Mouse (Mus musculus): ENCODE results near the gene Gm5431. TPM values are rescaled to one million over a fixed set of nuclear protein-coding genes. Genes with fewer than 3 reads are reported as not detected.

The Gm5431 gene
- polyA plus RNA-seq, 1 experiment from 2014 or later, result not detected

- no peaks in the 10 kb centered on the region for H3K36me3 ChIP-seq (ENCODE audit: control insufficient read depth, insufficient read depth, low read length)
- H3K9ac ChIP-seq (ENCODE audit: low read length), result no peak overlapping the region
- H3K27me3 ChIP-seq (ENCODE audit: control insufficient read depth, insufficient read depth, low read length), result no peaks in the 10 kb centered on the region
- H3K4me1 ChIP-seq (ENCODE audit: control insufficient read depth, insufficient read depth, low read length), result 0 out of 2 replicates have a peak, but pooled peaks cover 3% of the 10 kb centered on the region
- H3K4me2 ChIP-seq (ENCODE audit: low read depth), result no peak overlapping the region
- H3K27ac ChIP-seq (ENCODE audit: low read depth, low read length), result no peak overlapping the region
- peak; percentile 48 for ATAC-seq (ENCODE audit: insufficient read depth, low FRiP score, low TSS enrichment)
- H3K4me3 ChIP-seq (ENCODE audit: low read depth, low read length), result no peak overlapping the region
- DNase-seq (ENCODE audit: low spot score), result peak; percentile 62
- H3K9me3 ChIP-seq (ENCODE audit: control insufficient read depth, low read length), result no peaks in the 10 kb centered on the region
- WGBS, result 2% methylated on average over 4 of the region's 4 CpGs
Measured at GRCm38 (mm10) chr11:48874465-48874864, 27.5 kb downstream of the Gm5431 start.

DNA sequence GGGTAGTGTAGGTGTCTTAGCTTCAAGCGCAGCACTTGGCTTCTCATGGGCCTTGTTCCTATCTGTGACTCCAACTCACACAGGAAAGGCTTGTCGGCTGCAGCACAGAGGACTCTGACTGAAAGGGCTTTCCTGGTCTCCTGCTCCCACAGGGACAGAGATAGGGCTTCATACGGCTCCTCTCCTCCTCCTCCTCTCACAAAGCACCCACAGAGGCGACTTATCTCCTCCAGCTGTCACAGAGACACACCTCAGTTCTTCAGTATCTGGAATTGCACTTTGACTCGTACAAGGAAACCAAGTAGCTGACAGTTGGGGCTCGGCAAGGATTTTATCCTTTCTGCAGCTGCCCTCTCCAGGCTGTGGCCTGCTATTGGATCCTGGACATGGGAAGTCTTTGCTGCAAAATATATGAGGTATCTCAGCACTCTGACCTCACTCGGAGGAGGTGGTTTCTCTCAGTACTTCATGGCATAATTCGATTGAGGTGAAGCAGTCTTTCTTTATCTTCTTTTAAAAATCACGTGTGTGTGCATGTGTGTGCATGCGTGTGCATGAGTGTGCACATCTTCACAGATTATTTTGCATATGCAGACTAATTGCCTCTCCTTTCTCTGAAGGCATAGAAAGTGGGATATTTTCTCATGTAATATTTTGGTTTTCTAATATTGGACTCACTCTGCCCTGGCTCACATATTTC is 28.3 kb downstream of the Gm5431 start:
- DNase-seq (ENCODE audit: low spot score) (no peak), ATAC-seq (ENCODE audit: insufficient read depth, low FRiP score, low TSS enrichment) (no peak)
- 77% methylated on average over 10 of the region's 10 CpGs for WGBS
- Histone ChIP-seq H3K4me2 (ENCODE audit: low read depth) (no peak overlapping the region), H3K27me3 (ENCODE audit: control insufficient read depth, insufficient read depth, low read length) (no peaks in the 10 kb centered on the region), H3K4me1 (ENCODE audit: control insufficient read depth, insufficient read depth, low read length) (0 out of 2 replicates have a peak, but pooled peaks cover 3% of the 10 kb centered on the region), H3K36me3 (ENCODE audit: control insufficient read depth, insufficient read depth, low read length) (no peaks in the 10 kb centered on the region), H3K4me3 (ENCODE audit: low read depth, low read length) (no peak overlapping the region), H3K9ac (ENCODE audit: low read length) (no peak overlapping the region), H3K9me3 (ENCODE audit: control insufficient read depth, low read length) (no peaks in the 10 kb centered on the region), H3K27ac (ENCODE audit: low read depth, low read length) (no peak overlapping the region)

DNA sequence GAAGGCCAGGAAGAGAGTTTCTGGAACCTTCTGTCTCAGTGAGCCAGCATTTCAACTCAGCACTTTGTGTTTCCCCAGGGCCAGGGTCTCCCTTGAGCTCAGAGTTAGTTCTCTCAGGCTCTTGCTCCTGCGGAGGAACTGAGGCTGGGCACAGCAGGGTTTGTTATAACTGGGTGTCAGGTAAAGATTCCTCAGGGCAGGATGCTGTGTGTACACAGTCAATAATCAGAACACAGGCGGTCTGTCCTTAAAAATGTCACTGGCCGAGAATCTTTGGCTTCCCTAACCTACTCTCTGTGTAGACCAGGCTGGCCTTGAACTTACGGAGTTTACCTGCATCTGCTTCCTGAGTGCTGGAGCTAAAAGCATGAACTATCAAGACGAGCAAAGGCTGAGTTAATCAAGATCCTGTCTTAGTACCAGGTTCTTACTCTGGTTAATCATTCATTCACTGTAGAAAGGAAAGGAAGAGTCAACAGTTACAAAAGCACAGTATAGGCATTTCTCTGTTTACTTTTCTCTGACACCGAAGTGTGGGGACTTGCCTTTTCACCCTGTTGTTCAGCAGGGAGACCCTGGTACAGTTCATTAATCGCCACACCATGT is 29.2 kb downstream of the Gm5431 start:
- H3K9me3 ChIP-seq (ENCODE audit: control insufficient read depth, low read length), result no peaks in the 10 kb centered on the region
- no peak overlapping the region for H3K4me2 ChIP-seq (ENCODE audit: low read depth)
- 0 out of 2 replicates have a peak, but pooled peaks cover 3% of the 10 kb centered on the region for H3K4me1 ChIP-seq (ENCODE audit: control insufficient read depth, insufficient read depth, low read length)
- H3K27ac ChIP-seq (ENCODE audit: low read depth, low read length), result no peak overlapping the region
- no peak for DNase-seq (ENCODE audit: low spot score)
- H3K4me3 ChIP-seq (ENCODE audit: low read depth, low read length), result no peak overlapping the region
- H3K27me3 ChIP-seq (ENCODE audit: control insufficient read depth, insufficient read depth, low read length), result no peaks in the 10 kb centered on the region
- ATAC-seq (ENCODE audit: insufficient read depth, low FRiP score, low TSS enrichment), result no peak
- no peak overlapping the region for H3K9ac ChIP-seq (ENCODE audit: low read length)
- no peaks in the 10 kb centered on the region for H3K36me3 ChIP-seq (ENCODE audit: control insufficient read depth, insufficient read depth, low read length)
- 82% methylated on average over 7 of the region's 7 CpGs for WGBS

- peak overlapping the region; percentile 0; the same call in 1 of the 2 replicates for H3K9ac ChIP-seq (ENCODE audit: low read length)
- WGBS, result 8% methylated on average over 17 of the region's 17 CpGs
- H3K4me3 ChIP-seq (ENCODE audit: low read depth, low read length), result peak overlapping the region; percentile 38
- DNase-seq (ENCODE audit: low spot score) (peak; percentile 35), ATAC-seq (ENCODE audit: insufficient read depth, low FRiP score, low TSS enrichment) (no peak)
- H3K4me1 ChIP-seq (ENCODE audit: control insufficient read depth, insufficient read depth, low read length), result 0 out of 2 replicates have a peak, but pooled peaks cover 3% of the 10 kb centered on the region
- no peaks in the 10 kb centered on the region for H3K36me3 ChIP-seq (ENCODE audit: control insufficient read depth, insufficient read depth, low read length)
- H3K27me3 ChIP-seq (ENCODE audit: control insufficient read depth, insufficient read depth, low read length), result no peaks in the 10 kb centered on the region
- peak overlapping the region; percentile 43 for H3K4me2 ChIP-seq (ENCODE audit: low read depth)
- H3K9me3 ChIP-seq (ENCODE audit: control insufficient read depth, low read length), result no peaks in the 10 kb centered on the region
- H3K27ac ChIP-seq (ENCODE audit: low read depth, low read length), result no peak overlapping the region
Measured at GRCm38 (mm10) chr11:48871817-48872541, 30.0 kb downstream of the Gm5431 start.

GRCm38 (mm10) chr11:48871201-48871772 is 30.7 kb downstream of the Gm5431 start, which contains the start of gene Irgm1:
Gene Irgm1, minus strand, starts transcription at chr11:48871683.
- Histone ChIP-seq H3K27ac (ENCODE audit: low read depth, low read length) (no peak within 1 kb of the TSS), H3K9me3 (ENCODE audit: control insufficient read depth, low read length) (no peaks in the 10 kb centered on the region), H3K4me2 (ENCODE audit: low read depth) (peak within 1 kb of the TSS; percentile 43), H3K27me3 (ENCODE audit: control insufficient read depth, insufficient read depth, low read length) (no peaks in the 10 kb centered on the region), H3K4me1 (ENCODE audit: control insufficient read depth, insufficient read depth, low read length) (0 out of 2 replicates have a peak, but pooled peaks cover 3% of the 10 kb centered on the region), H3K9ac (ENCODE audit: low read length) (peak within 1 kb of the TSS; percentile 54), H3K4me3 (ENCODE audit: low read depth, low read length) (peak within 1 kb of the TSS; percentile 38), H3K36me3 (ENCODE audit: control insufficient read depth, insufficient read depth, low read length) (no peaks in the 10 kb centered on the region)
- 2% methylated on average over 19 of the region's 19 CpGs for WGBS
- peak; percentile 48 for ATAC-seq (ENCODE audit: insufficient read depth, low FRiP score, low TSS enrichment)
- DNase-seq (ENCODE audit: low spot score), result peak; percentile 45

GRCm38 (mm10) chr11:48870781-48871180 is 31.2 kb downstream of the Gm5431 start:
- no peaks in the 10 kb centered on the region for H3K36me3 ChIP-seq (ENCODE audit: control insufficient read depth, insufficient read depth, low read length)
- ATAC-seq (ENCODE audit: insufficient read depth, low FRiP score, low TSS enrichment) (no peak), DNase-seq (ENCODE audit: low spot score) (no peak)
- WGBS, result 44% methylated on average over 7 of the region's 7 CpGs
- peak overlapping the region; percentile 54 for H3K9ac ChIP-seq (ENCODE audit: low read length)
- no peak overlapping the region for H3K27ac ChIP-seq (ENCODE audit: low read depth, low read length)
- H3K27me3 ChIP-seq (ENCODE audit: control insufficient read depth, insufficient read depth, low read length), result no peaks in the 10 kb centered on the region
- H3K4me3 ChIP-seq (ENCODE audit: low read depth, low read length), result peak overlapping the region; percentile 38
- no peaks in the 10 kb centered on the region for H3K9me3 ChIP-seq (ENCODE audit: control insufficient read depth, low read length)
- 0 out of 2 replicates have a peak, but pooled peaks cover 3% of the 10 kb centered on the region for H3K4me1 ChIP-seq (ENCODE audit: control insufficient read depth, insufficient read depth, low read length)
- peak overlapping the region; percentile 43 for H3K4me2 ChIP-seq (ENCODE audit: low read depth)

DNA sequence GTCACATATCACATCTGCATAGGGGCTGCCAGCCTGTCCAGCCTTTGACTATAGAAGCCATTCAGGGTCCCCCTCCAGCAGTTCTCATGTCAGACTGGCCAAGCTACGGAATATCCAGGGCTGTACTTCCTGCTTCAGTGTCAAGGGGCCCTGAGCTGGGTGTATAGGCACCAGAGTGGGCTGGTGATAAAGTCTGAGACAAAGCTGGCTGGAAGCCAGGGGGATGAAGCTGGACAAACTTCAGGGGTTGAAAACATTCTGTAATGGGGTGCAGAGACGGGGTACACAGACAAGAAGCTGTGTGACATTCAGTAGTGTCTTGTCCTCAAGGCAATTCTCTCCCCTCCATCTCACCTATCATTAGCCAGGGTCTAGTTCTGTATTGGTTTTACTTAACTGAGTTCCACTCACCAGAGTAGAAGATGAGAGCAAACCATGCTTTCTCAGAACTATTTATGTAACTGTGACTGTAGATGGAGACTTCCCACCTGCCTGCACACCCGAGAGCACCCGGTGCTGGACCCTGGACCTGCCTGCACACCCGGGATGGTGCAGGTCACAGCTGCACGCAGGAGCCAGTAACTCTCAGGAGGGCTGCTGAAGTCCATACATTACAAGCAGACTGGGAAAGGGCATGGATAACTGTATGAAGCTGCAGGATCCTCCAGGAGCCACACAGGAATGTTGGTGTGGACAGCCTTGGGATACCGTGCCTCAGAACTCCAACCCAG is 32.5 kb downstream of the Gm5431 start:
- Histone ChIP-seq H3K4me1 (ENCODE audit: control insufficient read depth, insufficient read depth, low read length) (0 out of 2 replicates have a peak, but pooled peaks cover 3% of the 10 kb centered on the region), H3K4me3 (ENCODE audit: low read depth, low read length) (no peak overlapping the region), H3K9me3 (ENCODE audit: control insufficient read depth, low read length) (no peaks in the 10 kb centered on the region), H3K27me3 (ENCODE audit: control insufficient read depth, insufficient read depth, low read length) (no peaks in the 10 kb centered on the region), H3K9ac (ENCODE audit: low read length) (no peak overlapping the region), H3K4me2 (ENCODE audit: low read depth) (no peak overlapping the region), H3K27ac (ENCODE audit: low read depth, low read length) (no peak overlapping the region), H3K36me3 (ENCODE audit: control insufficient read depth, insufficient read depth, low read length) (no peaks in the 10 kb centered on the region)
- ATAC-seq (ENCODE audit: insufficient read depth, low FRiP score, low TSS enrichment) (no peak), DNase-seq (ENCODE audit: low spot score) (no peak)
- 82% methylated on average over 7 of the region's 7 CpGs for WGBS

- Histone ChIP-seq H3K4me1 (ENCODE audit: control insufficient read depth, insufficient read depth, low read length) (no peaks in the 10 kb centered on the region), H3K4me2 (ENCODE audit: low read depth) (no peak overlapping the region), H3K27me3 (ENCODE audit: control insufficient read depth, insufficient read depth, low read length) (no peaks in the 10 kb centered on the region), H3K36me3 (ENCODE audit: control insufficient read depth, insufficient read depth, low read length) (no peaks in the 10 kb centered on the region), H3K9ac (ENCODE audit: low read length) (no peak overlapping the region), H3K27ac (ENCODE audit: low read depth, low read length) (no peak overlapping the region), H3K9me3 (ENCODE audit: control insufficient read depth, low read length) (no peaks in the 10 kb centered on the region), H3K4me3 (ENCODE audit: low read depth, low read length) (no peak overlapping the region)
- no peak for ATAC-seq (ENCODE audit: insufficient read depth, low FRiP score, low TSS enrichment)
- no peak for DNase-seq (ENCODE audit: low spot score)
- 95% methylated on average over 9 of the region's 9 CpGs for WGBS
Measured at GRCm38 (mm10) chr11:48866481-48866880, 35.5 kb downstream of the Gm5431 start.

Data from neural tube, embryonic 11.5 days (tissue).